Comparison of ENCODE assay signal across 9 mouse cellular contexts in the genomic region with DNA sequence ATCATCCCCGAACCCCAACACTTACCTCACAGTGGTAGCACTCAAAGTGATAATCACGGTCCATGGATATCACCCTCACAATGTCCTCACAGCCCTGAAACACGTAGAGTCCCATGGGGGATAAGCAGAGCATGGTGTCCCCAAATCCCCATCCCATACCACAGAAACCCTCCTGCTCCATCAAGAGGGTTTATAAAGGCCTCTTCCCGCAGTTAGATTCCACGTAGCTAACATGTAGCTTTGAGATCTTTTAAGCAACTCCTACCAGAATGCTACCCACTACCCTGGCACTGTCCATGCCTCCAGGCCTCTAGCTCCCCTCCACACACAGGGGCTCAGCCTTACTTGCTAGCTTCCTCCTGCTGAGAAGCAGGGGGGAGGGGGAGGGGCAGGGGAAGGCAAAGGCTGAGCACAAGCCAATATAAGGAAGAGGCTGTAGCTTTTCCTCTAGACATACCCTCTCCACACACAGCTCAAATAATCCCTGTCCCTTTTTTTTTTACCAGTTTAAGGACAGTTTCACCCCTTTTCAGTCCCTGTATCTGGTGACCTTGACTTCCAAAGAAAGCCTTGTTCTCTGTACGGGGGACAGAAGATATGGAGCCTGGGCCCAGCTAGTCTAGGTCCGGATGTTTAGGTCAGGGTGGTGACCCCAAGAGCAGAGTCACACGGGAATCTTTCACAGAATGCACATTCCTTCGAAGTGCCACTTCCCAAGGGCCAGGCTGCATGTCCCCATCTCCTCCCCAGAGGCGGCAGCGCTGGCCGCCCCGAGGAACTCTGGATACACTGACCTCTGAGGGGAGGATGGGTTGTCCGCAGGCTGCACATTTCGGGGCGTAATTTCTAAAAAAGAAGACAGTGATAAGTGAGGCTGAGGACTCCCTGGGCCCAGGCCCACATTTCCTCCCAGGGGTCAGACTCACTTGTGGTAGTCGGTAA. TPM values are rescaled to one million over a fixed set of nuclear protein-coding genes. Genes with fewer than 3 reads are reported as not detected.
A peak's percentile ranks its signal among the peaks of the same experiment; 100 is the strongest.
DNase-seq lines count a peak whose midpoint lies in the region; ATAC-seq and TF ChIP-seq lines count a peak whose summit lies in the region.
"Had no signal": no experiment of that assay in that cellular context is flagged by ENCODE, and none has a peak within 500 bp of the region (broad histone marks: within the 10 kb centered on the region; RNA-seq: fewer than 3 reads in every experiment).

No protein-coding gene starts in this region.

- no peaks in the 10 kb centered on the region for H3K9me3 ChIP-seq in limb, embryonic 15.5 days
- H3K9me3 ChIP-seq in stomach, postnatal 0 days (ENCODE audit: control insufficient read depth, low read length) = no peaks in the 10 kb centered on the region

- 71% methylated on average over 17 of the region's 17 CpGs for WGBS in limb, embryonic 15.5 days
- 62% methylated on average over 17 of the region's 17 CpGs for WGBS in stomach, postnatal 0 days

- no peaks in the 10 kb centered on the region for H3K36me3 ChIP-seq in testis, adult 2 months (ENCODE audit: control insufficient read depth, insufficient read depth, low read length)
- H3K36me3 ChIP-seq in limb, embryonic 15.5 days = peaks cover 56% of the 10 kb centered on the region
- peaks cover 8% of the 10 kb centered on the region; the same call in 1 of the 2 replicates for H3K36me3 ChIP-seq in stomach, postnatal 0 days (ENCODE audit: control insufficient read depth, insufficient read depth, low read length)

- peaks cover 15% of the 10 kb centered on the region for H3K4me1 ChIP-seq in testis, adult 2 months (ENCODE audit: control insufficient read depth, insufficient read depth, low read length)
- H3K4me1 ChIP-seq in limb, embryonic 15.5 days = peaks cover 36% of the 10 kb centered on the region
- peaks cover 6% of the 10 kb centered on the region; the same call in 1 of the 2 replicates for H3K4me1 ChIP-seq in stomach, postnatal 0 days (replicated peaks; ENCODE audit: control insufficient read depth, insufficient read depth)

- H3K9ac ChIP-seq in limb, embryonic 15.5 days = no peak overlapping the region
- H3K9ac ChIP-seq in stomach, postnatal 0 days (ENCODE audit: low read length) = no peak overlapping the region

- no peak for DNase-seq in frontal cortex, postnatal 10 days (ENCODE audit: low spot score in 2 of 2)
- DNase-seq in testis, postnatal 10 days (ENCODE audit: low spot score) = no peak
- DNase-seq in stomach, postnatal 0 days (ENCODE audit: low spot score) = no peak
- no peak for DNase-seq in left cerebral cortex, postnatal 25 days (ENCODE audit: low spot score in 2 of 2)
- no peak for DNase-seq in cerebellum, adult 9-11 months

- no peak for TF ChIP-seq EP300 in stomach, postnatal 0 days (optimal IDR thresholded peaks at IDR 0.05)

- H3K27me3 ChIP-seq in testis, adult 2 months (ENCODE audit: control insufficient read depth, insufficient read depth, low read length) = no peaks in the 10 kb centered on the region
- no peaks in the 10 kb centered on the region for H3K27me3 ChIP-seq in limb, embryonic 15.5 days
- H3K27me3 ChIP-seq in stomach, postnatal 0 days (ENCODE audit: control insufficient read depth, insufficient read depth, low read length) = no peaks in the 10 kb centered on the region

- intact Hi-C loops in left cerebral cortex, postnatal 25 days (cut with DNase I) = loop anchor here (1.0 to 5.0 kb wide), 4 partner anchors 68 to 507 kb away; a partner anchor contains a TSS

- peak; percentile 22; the same call in 1 of the 2 replicates for ATAC-seq in frontal cortex, adult (ENCODE audit: low TSS enrichment)
- ATAC-seq in limb, embryonic 15.5 days (ENCODE audit: insufficient number of reproducible peaks, low FRiP score, low TSS enrichment, low read depth) = no peak
- no peak for ATAC-seq in stomach, postnatal 0 days (ENCODE audit: low FRiP score, low TSS enrichment)

- no peak for TF ChIP-seq POLR2A in testis, adult 2 months (IDR thresholded peaks at IDR 0.05; ENCODE audit: control insufficient read depth, low read depth, low read length)

- no peak overlapping the region for H3K4me2 ChIP-seq in limb, embryonic 15.5 days
- H3K4me2 ChIP-seq in stomach, postnatal 0 days (replicated peaks; ENCODE audit: low read depth) = no peak overlapping the region

- no peak for TF ChIP-seq CTCF in testis, adult 2 months (IDR thresholded peaks at IDR 0.05; ENCODE audit: control insufficient read depth, insufficient read depth, insufficient replicate concordance, low read depth, low read length)
- TF ChIP-seq CTCF in stomach, postnatal 0 days (IDR thresholded peaks at IDR 0.05; ENCODE audit: low read depth) = no peak

- H3K4me3 ChIP-seq in testis, adult 2 months (ENCODE audit: control insufficient read depth, low read depth, low read length) = no peak overlapping the region
- H3K4me3 ChIP-seq in limb, embryonic 15.5 days = no peak overlapping the region
- no peak overlapping the region for H3K4me3 ChIP-seq in stomach, postnatal 0 days (ENCODE audit: low read depth, low read length)

- peak overlapping the region; percentile 17; the same call in 1 of the 2 replicates for H3K27ac ChIP-seq in testis, adult 2 months (ENCODE audit: control insufficient read depth, insufficient read depth, low read depth, low read length)
- peak overlapping the region; percentile 1 for H3K27ac ChIP-seq in limb, embryonic 15.5 days
- H3K27ac ChIP-seq in stomach, postnatal 0 days (replicated peaks) = 0 out of 2 replicates have a peak overlapping the region, but pooled peaks have one; percentile 14

RNA-seq across cellular contexts. Expression of a gene that starts 7.6 kb away (rescaled TPM):
- polyA plus RNA-seq in testis, adult 2 months (2012; rRNA removed) = 10.0 and 12.5 TPM in 2 replicates
- polyA plus RNA-seq in limb, embryonic 15.5 days (2015; fragmentation: Nextera tagmentation; extraction: Ambion mirVana) = 50.7 and 52.7 TPM in 2 replicates
- 18.9 and 26.4 TPM in 2 replicates for polyA plus RNA-seq in stomach, postnatal 0 days (2015; fragmentation: Nextera tagmentation; extraction: Ambion mirVana)
- 1 to 10 TPM; 1.6 to 2.1 TPM for total RNA-seq in left cerebral cortex, postnatal 25 days (2021)

RNA-seq across cellular contexts. Expression of a gene that starts 15.3 kb away (rescaled TPM):
- polyA plus RNA-seq in testis, adult 2 months (2012; rRNA removed) = 107 and 125 TPM in 2 replicates
- polyA plus RNA-seq in limb, embryonic 15.5 days (2015; fragmentation: Nextera tagmentation; extraction: Ambion mirVana) = 52.6 and 53.0 TPM in 2 replicates
- polyA plus RNA-seq in stomach, postnatal 0 days (2015; fragmentation: Nextera tagmentation; extraction: Ambion mirVana) = 23.7 and 24.1 TPM in 2 replicates
- total RNA-seq in left cerebral cortex, postnatal 25 days (2021) = 1 to 10 TPM; 1.9 TPM

RNA-seq across cellular contexts. Expression of a gene that starts 36.1 kb away (rescaled TPM):
- 2.1 and 3.5 TPM in 2 replicates for polyA plus RNA-seq in testis, adult 2 months (2012; rRNA removed)
- 5.8 and 6.1 TPM in 2 replicates for polyA plus RNA-seq in limb, embryonic 15.5 days (2015; fragmentation: Nextera tagmentation; extraction: Ambion mirVana)
- 2.4 and 3.0 TPM in 2 replicates for polyA plus RNA-seq in stomach, postnatal 0 days (2015; fragmentation: Nextera tagmentation; extraction: Ambion mirVana)
- 10 to 100 TPM in 1 of 2 experiments, 1 to 10 TPM in 1; 8.9 to 10.4 TPM for total RNA-seq in left cerebral cortex, postnatal 25 days (2021)

RNA-seq across cellular contexts. Expression of a gene that starts 48.1 kb away (rescaled TPM):
- 87.4 and 106 TPM in 2 replicates for polyA plus RNA-seq in testis, adult 2 months (2012; rRNA removed)
- 343 and 373 TPM in 2 replicates for polyA plus RNA-seq in limb, embryonic 15.5 days (2015; fragmentation: Nextera tagmentation; extraction: Ambion mirVana)
- 279 and 291 TPM in 2 replicates for polyA plus RNA-seq in stomach, postnatal 0 days (2015; fragmentation: Nextera tagmentation; extraction: Ambion mirVana)
- total RNA-seq in left cerebral cortex, postnatal 25 days (2021) = 100 to 1,000 TPM; 164 to 182 TPM

RNA-seq across cellular contexts. Expression of a gene that starts 51.5 kb away (rescaled TPM):
- polyA plus RNA-seq in testis, adult 2 months (2012; rRNA removed) = 0.04 and 0.38 TPM in 2 replicates
- not detected in 2 replicates for polyA plus RNA-seq in limb, embryonic 15.5 days (2015; fragmentation: Nextera tagmentation; extraction: Ambion mirVana)
- 0.02 TPM in 1 of 2 replicates, not detected in the other for polyA plus RNA-seq in stomach, postnatal 0 days (2015; fragmentation: Nextera tagmentation; extraction: Ambion mirVana)
- under 1 TPM in 1 of 2 experiments, not detected in 1; 0.07 TPM for total RNA-seq in left cerebral cortex, postnatal 25 days (2021)
- total RNA-seq: adrenal gland, postnatal 36 days had no signal
